Mouse (Mus musculus): ENCODE measurements around the gene 4930438A08Rik.

DNA sequence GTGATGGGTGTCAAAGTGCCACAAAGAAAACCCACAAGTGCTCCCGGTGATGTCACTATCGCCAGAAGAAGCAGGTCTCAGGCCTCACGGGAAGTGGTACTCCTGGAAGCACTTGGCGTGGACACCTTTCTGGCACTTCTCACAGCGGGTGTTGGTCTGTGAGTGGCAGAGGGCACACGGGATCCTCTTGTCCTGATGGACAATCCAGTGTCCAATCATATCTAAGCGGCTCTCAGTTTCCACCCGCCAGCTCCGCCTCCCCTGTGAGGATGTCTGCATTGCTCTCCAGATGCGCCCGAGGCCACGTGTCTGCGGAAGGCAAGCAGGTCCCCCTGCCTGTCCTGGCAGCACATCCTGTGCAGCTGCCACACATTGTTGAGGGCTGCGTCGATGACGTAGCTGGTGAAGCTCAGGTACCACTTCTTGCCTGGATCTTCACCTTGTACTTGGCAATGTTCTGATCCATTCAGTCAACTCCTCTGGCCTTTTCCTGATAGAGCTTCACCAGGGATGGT lies 44.1 kb upstream of the 4930438A08Rik start:
- TF ChIP-seq CTCF (conservative IDR thresholded peaks at IDR 0.05; ENCODE audit: low read length) (no peak), POU5F1 (IDR thresholded peaks at IDR 0.05; ENCODE audit: borderline replicate concordance, low read length) (no peak)
